Mouse (Mus musculus) forebrain, embryonic 14.5 days (tissue): ENCODE data around the gene Hes6. TPM values are rescaled to one million over a fixed set of nuclear protein-coding genes. Genes with fewer than 3 reads are reported as not detected.

ENCODE experiments used
- ATAC-seq: fragments of 200-750 bp; cut with Nextera tagmentation; 2 replicates; pipeline ENCODE4 v1.8.0; 2017; ENCODE audit warnings: mild to moderate bottlenecking, moderate library complexity
- DNase-seq: peaks from one replicate; pipeline ENCODE4 v3.0.0-alpha.2; 2015; ENCODE audit warnings: low spot score
- H3K27ac ChIP-seq: fragments of 300-500 bp; sonication (generic); 2 replicates; pipeline ENCODE4 v1.5.1; 2014; ENCODE audit warnings: low read depth, mild to moderate bottlenecking, control low read depth, low read length, moderate library complexity
- H3K27me3 ChIP-seq: fragments of 300-500 bp; sonication (generic); replicated peaks from 2 replicates; pipeline ENCODE4 v1.6.1; 2014; ENCODE audit warnings: low read length, control low read depth, mixed read lengths; ENCODE audit not compliant: control insufficient read depth, insufficient read depth
- H3K36me3 ChIP-seq: fragments of 300-500 bp; sonication (generic); 2 replicates; pipeline ENCODE4 v1.6.1; 2014; ENCODE audit warnings: low read length, control low read depth; ENCODE audit not compliant: control insufficient read depth, insufficient read depth
- H3K4me1 ChIP-seq: fragments of 300-500 bp; sonication (generic); 2 replicates; pipeline ENCODE4 v1.6.1; 2014; ENCODE audit warnings: antibody characterized with exemption, low read length, control low read depth; ENCODE audit not compliant: control insufficient read depth, insufficient read depth
- H3K4me2 ChIP-seq: fragments of 300-500 bp; sonication (generic); 2 replicates; pipeline ENCODE4 v1.6.1; 2014; ENCODE audit warnings: mild to moderate bottlenecking, control low read depth, low read length
- H3K4me3 ChIP-seq: fragments of 300-500 bp; sonication (generic); 2 replicates; pipeline ENCODE4 v1.5.1; 2014; ENCODE audit warnings: low read depth, low read length, control low read depth
- H3K9ac ChIP-seq: fragments of 300-500 bp; sonication (generic); 2 replicates; pipeline ENCODE4 v1.6.1; 2014; ENCODE audit warnings: mild to moderate bottlenecking, low read length, control low read depth, moderate library complexity
- H3K9me3 ChIP-seq: fragments of 300-500 bp; sonication (generic); replicated peaks from 2 replicates; pipeline ENCODE4 v1.6.1; 2016; ENCODE audit warnings: low read length, control low read depth, mixed read lengths; ENCODE audit not compliant: control insufficient read depth
- WGBS: fragments of 180-500 bp; shearing (Covaris S2); extraction: QIAGEN DNeasy Blood & Tissue Kit; methylation state at CpG from one replicate; pipeline ENCODE4 v1.1.7; 2014; 5-methylcytosine and 5-hydroxymethylcytosine counted together
- polyA plus RNA-seq: library from polyadenylated mRNA; unstranded; fragments of >200 nt; fragmentation: Nextera tagmentation; extraction: Ambion mirVana; gene quantifications from 2 replicates; pipeline ENCODE4 v1.2.1, GENCODE M21; 2014

Gene Hes6
- polyA plus RNA-seq, 1 experiment from 2014 or later, result 240 TPM

DNA sequence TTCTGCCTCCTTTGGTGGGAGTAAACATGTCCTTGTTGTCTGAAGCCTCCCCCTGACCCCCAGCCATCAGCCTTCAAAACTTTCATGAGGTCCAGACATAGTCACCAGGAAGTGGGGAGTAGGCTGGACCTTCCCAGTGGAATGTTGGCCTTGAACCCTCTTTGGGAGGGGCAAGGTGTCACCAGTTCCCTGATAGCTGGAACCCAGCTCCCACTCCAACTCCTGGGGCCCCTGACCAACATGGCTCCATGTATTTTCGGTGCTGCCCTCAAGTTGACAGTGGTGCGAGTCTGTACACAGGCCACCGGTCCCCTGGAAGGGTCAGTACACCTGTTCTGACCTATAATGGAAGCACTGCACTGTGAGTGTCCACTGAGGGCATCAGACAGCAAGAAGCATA lies 46.5 kb downstream of the Hes6 start:
- 87% methylated on average over 3 of the region's 3 CpGs for WGBS
- no peak overlapping the region for H3K4me2 ChIP-seq
- ATAC-seq, result no peak

DNA sequence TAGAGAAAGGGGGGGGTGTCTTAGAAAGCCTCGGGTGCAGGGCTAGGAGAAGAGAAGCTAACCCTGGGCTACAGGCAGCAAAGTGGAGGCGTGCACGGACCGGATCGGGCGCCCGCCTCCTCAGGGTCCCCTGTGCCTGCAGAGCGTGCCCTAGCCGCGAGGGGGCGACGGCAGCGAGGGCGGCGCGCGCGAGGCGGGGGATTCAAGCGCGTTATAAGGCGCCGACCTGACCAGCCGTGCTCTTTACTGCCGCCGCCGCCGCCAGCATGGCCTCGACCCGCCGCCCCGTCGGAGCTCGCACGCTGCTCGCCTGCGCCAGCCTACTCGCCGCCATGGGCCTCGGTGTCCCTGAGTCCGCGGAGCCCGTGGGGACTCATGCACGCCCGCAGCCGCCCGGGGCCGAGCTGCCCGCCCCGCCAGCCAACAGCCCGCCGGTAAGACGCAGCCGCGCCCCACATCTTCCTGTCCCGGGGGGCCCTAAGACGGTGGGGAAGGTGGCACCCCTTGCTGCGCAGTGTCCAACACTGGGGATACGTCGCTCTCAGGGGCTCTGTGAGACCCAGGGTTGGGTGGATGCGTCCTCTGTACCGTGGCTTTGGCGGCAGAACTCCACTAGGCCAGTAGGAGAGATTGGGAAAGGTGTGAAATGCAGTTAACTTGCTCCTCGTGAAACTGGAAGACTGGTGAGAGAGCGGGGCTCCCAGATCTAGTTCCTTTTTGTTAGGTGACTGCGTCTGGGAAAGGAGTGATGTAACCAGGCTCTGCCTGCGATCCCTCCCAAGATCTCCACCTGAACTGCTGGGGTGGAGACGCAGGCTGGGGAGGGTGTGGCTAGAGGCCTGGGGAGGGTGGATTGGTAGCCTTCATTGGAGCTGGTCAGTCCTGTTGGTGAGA lies 47.4 kb downstream of the Hes6 start, which contains the start of gene Erfe:
Erfe (plus strand) TSS at position 216 of the 894 bp plus-strand sequence.
- H3K9ac ChIP-seq, result peak within 1 kb of the TSS; percentile 33
- peak within 1 kb of the TSS; percentile 35 for H3K4me3 ChIP-seq
- H3K9me3 ChIP-seq, result 0 out of 2 replicates have a peak, but pooled peaks cover 4% of the 10 kb centered on the region
- DNase-seq (peak; percentile 51), ATAC-seq (peak; percentile 63)
- no peaks in the 10 kb centered on the region for H3K4me1 ChIP-seq
- peaks cover 3% of the 10 kb centered on the region; the same call in 1 of the 2 replicates for H3K27me3 ChIP-seq
- peak within 1 kb of the TSS; percentile 67 for H3K4me2 ChIP-seq
- 2% methylated on average over 56 of the region's 68 CpGs for WGBS
- H3K27ac ChIP-seq, result no peak within 1 kb of the TSS
- peaks cover 17% of the 10 kb centered on the region for H3K36me3 ChIP-seq

More for the DNA sequence above, 46.5 kb downstream of the Hes6 start:
- H3K27ac ChIP-seq, result no peak overlapping the region
- H3K9me3 ChIP-seq, result 0 out of 2 replicates have a peak, but pooled peaks cover 4% of the 10 kb centered on the region
- no peaks in the 10 kb centered on the region for H3K4me1 ChIP-seq
- peaks cover 25% of the 10 kb centered on the region for H3K36me3 ChIP-seq
- H3K9ac ChIP-seq, result no peak overlapping the region
- peaks cover 3% of the 10 kb centered on the region; the same call in 1 of the 2 replicates for H3K27me3 ChIP-seq
- no peak for DNase-seq
- H3K4me3 ChIP-seq, result no peak overlapping the region

DNA sequence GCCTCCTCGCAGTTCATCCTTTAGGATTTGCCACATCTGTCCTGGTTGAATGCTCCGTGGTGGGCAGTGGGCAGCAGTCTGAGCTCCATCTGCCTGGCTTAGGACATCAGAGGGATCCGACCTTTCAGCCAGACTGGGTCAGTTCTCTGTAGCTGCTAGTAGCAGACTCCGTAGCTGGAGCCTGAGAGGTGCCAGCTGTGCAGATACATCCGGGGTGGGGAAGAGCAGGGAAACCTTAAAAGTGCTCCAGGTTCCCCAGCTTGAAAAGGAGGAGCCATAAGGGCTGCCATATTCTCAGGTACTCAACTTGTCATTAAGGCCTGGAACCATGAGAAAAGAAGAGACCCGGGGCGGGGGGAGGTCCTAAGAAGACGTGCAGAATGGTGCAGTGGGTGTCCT lies 48.0 kb downstream of the Hes6 start:
- DNase-seq (no peak), ATAC-seq (no peak)
- Histone ChIP-seq H3K9ac (no peak overlapping the region), H3K9me3 (0 out of 2 replicates have a peak, but pooled peaks cover 4% of the 10 kb centered on the region), H3K4me2 (peak overlapping the region; percentile 67), H3K4me1 (no peaks in the 10 kb centered on the region), H3K4me3 (peak overlapping the region; percentile 35; the same call in 1 of the 2 replicates), H3K27me3 (peaks cover 3% of the 10 kb centered on the region; the same call in 1 of the 2 replicates), H3K27ac (no peak overlapping the region), H3K36me3 (peaks cover 10% of the 10 kb centered on the region)
- WGBS, result 33% methylated on average over 8 of the region's 8 CpGs

DNA sequence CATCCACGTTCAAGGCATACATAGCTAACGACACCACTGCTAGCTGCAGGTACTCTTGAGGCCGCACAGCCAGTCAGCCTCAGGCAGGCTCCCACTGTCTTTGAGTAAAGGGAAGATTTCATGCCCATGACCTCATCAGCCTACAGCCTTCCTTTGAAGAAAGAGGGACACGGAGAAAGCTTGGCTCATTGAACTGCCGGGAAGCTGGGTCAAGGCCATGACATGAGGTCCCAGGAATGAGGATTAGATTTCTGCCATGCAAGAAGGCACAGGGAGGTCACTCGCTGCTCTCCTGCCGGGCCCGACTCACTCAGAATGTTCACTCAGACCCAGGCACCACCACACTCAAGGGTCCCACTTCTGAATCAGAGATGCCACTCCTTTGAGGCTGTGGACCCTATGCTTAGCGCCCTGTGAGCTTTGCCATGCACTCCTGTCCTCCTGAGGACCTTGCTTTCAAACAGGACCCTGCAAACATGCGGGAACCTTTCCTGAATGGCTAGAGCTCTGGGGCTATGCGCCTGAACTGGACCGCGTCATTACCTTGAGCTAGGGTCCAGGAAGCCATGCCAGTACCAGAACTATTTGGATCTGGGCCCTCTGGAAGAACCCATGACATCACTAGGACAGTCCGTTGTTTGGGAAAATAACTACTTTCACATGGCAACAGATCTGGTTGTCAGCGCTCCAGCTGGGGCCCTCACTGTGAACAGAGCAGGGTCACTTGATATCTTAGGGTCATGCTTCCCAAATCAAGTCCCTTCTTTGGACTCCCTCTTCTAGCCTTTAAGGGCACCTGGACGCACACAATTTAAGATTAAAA lies 48.8 kb downstream of the Hes6 start:
- DNase-seq, result no peak
- no peak overlapping the region for H3K9ac ChIP-seq
- no peak for ATAC-seq
- H3K4me1 ChIP-seq, result no peaks in the 10 kb centered on the region
- H3K27ac ChIP-seq, result no peak overlapping the region
- H3K4me3 ChIP-seq, result no peak overlapping the region
- WGBS, result 93% methylated on average over 16 of the region's 16 CpGs
- H3K4me2 ChIP-seq, result no peak overlapping the region
- H3K9me3 ChIP-seq, result 0 out of 2 replicates have a peak, but pooled peaks cover 4% of the 10 kb centered on the region
- H3K27me3 ChIP-seq, result peaks cover 3% of the 10 kb centered on the region; the same call in 1 of the 2 replicates
- H3K36me3 ChIP-seq, result peaks cover 2% of the 10 kb centered on the region

DNA sequence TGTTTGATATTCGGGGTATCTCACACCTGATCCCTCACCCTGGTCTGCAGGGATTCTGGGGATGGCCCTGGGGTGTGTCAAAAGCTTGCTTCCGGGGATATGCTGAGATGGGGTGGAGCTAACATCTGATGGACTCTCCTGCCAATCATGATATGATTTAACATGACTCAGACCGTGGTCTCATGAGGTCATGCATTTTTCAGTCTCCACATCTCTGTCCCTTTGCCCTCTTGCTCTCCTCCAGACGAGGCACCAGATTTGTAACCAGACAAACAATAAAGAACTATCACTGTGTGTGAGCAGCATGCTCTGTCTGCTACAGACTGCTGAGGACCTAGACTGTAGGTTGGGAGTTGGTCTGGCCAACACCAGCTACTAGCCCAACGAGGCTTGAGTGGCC lies 51.7 kb downstream of the Hes6 start:
- Histone ChIP-seq H3K36me3 (no peaks in the 10 kb centered on the region), H3K9me3 (0 out of 2 replicates have a peak, but pooled peaks cover 4% of the 10 kb centered on the region), H3K4me3 (no peak overlapping the region), H3K27me3 (peaks cover 3% of the 10 kb centered on the region; the same call in 1 of the 2 replicates), H3K4me2 (no peak overlapping the region), H3K9ac (no peak overlapping the region), H3K4me1 (no peaks in the 10 kb centered on the region), H3K27ac (no peak overlapping the region)
- ATAC-seq (no peak), DNase-seq (no peak)
- WGBS, result 77% methylated on average over 5 of the region's 5 CpGs

Other genes starting within 250 kb of the Hes6 start
- 2.6 and 3.0 TPM in 2 replicates for gene Ramp1, start 234.2 kb downstream of the Hes6 start, polyA plus RNA-seq
- gene Ube2f, start 163.7 kb downstream of the Hes6 start, polyA plus RNA-seq, result 73.0 and 78.8 TPM in 2 replicates
- gene Scly, start 115.7 kb downstream of the Hes6 start, polyA plus RNA-seq, result 6.3 and 7.3 TPM in 2 replicates
- gene Espnl, start 92.0 kb downstream of the Hes6 start, polyA plus RNA-seq, result 0.08 and 0.09 TPM in 2 replicates
- 0.05 and 0.06 TPM in 2 replicates for gene Klhl30, start 63.0 kb downstream of the Hes6 start, polyA plus RNA-seq
- 0.12 and 0.27 TPM in 2 replicates for gene Erfe, start 47.6 kb downstream of the Hes6 start, polyA plus RNA-seq
- 151 and 162 TPM in 2 replicates for gene Ilkap, start 15.2 kb downstream of the Hes6 start, polyA plus RNA-seq
- 2.6 and 4.5 TPM in 2 replicates for gene Per2, start 45.3 kb upstream of the Hes6 start, polyA plus RNA-seq
- gene Traf3ip1, start 80.6 kb upstream of the Hes6 start, polyA plus RNA-seq, result 6.1 and 6.5 TPM in 2 replicates
- 11.3 and 14.7 TPM in 2 replicates for gene Asb1, start 126.5 kb upstream of the Hes6 start, polyA plus RNA-seq